Comparison of ENCODE assay signal across 21 mouse cellular contexts in genomic region chr14:48249459-48249858, GRCm38 (mm10).
DNase-seq lines count a peak whose midpoint lies in the region; TF ChIP-seq lines count a peak whose summit lies in the region.
"Had no signal": no experiment of that assay in that cellular context is flagged by ENCODE, and none has a peak within 500 bp of the region (broad histone marks: within the 10 kb centered on the region; RNA-seq: fewer than 3 reads in every experiment).

No protein-coding gene starts in this region.

- peak; percentile 37 for DNase-seq in right cerebral cortex, adult 18-20 months
- no peak for DNase-seq in right cerebral cortex, postnatal 25 days
- DNase-seq in adrenal gland, adult 2 months: peak; percentile 78
- no peak for DNase-seq in cerebellum, adult 9-11 months
- DNase-seq in kidney, postnatal 25 days: no peak
- DNase-seq in thymus, postnatal 0 days (ENCODE audit: low spot score): no peak
- DNase-seq: cerebellum, adult 2 months; cerebellum, postnatal 36 days; gastrocnemius, postnatal 25 days; heart, postnatal 4 days; kidney, adult 18-20 months; layer of hippocampus, adult 9-11 months; right cerebral cortex, postnatal 14 days; thymus, postnatal 25 days had no signal

- H3K4me1 ChIP-seq in bone marrow macrophage, adult 2 months (ENCODE audit: control insufficient read depth, insufficient read depth, low read length): peaks cover 49% of the 10 kb centered on the region
- H3K4me1 ChIP-seq: liver, embryonic 15.5 days had no signal

- H3K27ac ChIP-seq in bone marrow macrophage, adult 2 months (ENCODE audit: insufficient read depth, low read depth, low read length): 0 out of 2 replicates have a peak overlapping the region, but pooled peaks have one; percentile 17
- H3K27ac ChIP-seq: forebrain, embryonic 15.5 days; hindbrain, embryonic 14.5 days; liver, embryonic 15.5 days; macrophage; neural tube, embryonic 15.5 days had no signal

- TF ChIP-seq CTCF in bone marrow macrophage, adult 2 months (IDR thresholded peaks at IDR 0.05; ENCODE audit: low read depth, low read length): no peak

- H3K4me3 ChIP-seq in bone marrow macrophage, adult 2 months (ENCODE audit: insufficient read depth, low read length): no peak overlapping the region
- H3K4me3 ChIP-seq: forebrain, embryonic 15.5 days; left cerebral cortex, adult 2 months; liver, embryonic 15.5 days; neural tube, embryonic 15.5 days had no signal

- TF ChIP-seq POLR2A in bone marrow macrophage, adult 2 months (IDR thresholded peaks at IDR 0.05; ENCODE audit: borderline replicate concordance, low read depth, low read length): no peak

Comparison
In these comparisons a context has a peak if more than half of its experiments do, and no peak if none do; other contexts are left out.
1. DNase-seq: peak in right cerebral cortex, adult 18-20 months (single experiment) and adrenal gland, adult 2 months (single experiment); none in right cerebral cortex, postnatal 25 days (single experiment), cerebellum, adult 9-11 months (single experiment), kidney, postnatal 25 days (0 of 2) and thymus, postnatal 0 days (single experiment).